Mouse (Mus musculus): ENCODE measurements around the gene Litaf.
"Not testable (repeated sequence)": the region's sequence is repeated elsewhere in the genome, so short reads cannot be mapped to it uniquely, and the experiment has no call there.

Litaf gene

DNA sequence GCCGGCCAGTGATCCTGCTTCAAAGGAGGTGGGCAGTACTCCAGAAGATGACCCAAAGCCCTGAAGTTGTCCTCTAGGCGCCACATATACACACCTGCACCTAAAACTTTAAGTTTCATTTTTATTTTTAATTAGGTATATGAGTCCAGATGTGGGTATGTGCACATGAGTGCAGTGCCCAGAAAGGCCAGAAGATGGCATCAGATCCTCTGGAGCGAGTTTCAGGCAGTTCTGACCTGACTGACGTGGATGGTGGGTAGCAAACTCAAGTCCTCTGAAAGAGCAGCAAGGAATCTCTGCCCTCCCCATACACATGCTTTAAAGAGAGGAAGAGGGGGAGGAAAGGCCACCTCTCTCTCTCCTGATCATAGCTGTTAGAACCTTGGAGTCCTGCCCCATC, 76.1 kb downstream of the Litaf start:
- DNase-seq, result no peak

DNA sequence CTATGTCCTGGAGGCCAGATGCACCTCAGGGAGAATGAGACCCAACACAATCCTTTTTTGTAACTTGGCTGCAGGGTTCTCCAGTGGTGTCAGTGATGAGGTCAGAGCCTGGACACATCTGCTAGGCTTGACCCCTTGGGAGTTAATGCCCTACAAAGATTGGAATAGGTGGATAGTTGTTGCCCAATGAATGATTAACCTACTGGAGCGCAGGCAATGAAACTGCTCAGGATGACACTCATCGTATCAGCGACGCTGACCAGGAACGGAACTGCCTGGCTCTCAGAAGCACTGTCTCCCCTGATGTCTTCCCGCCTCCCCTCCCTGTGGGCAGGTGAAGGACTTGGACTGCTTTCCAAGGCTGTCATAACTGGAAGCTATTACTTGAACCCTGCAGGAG, 76.6 kb downstream of the Litaf start:
- no peak for DNase-seq

- DNase-seq, result no peak
These were observed 77.7 kb downstream of the Litaf start for GRCm38 (mm10) chr16:10988261-10988660.

- DNase-seq, result no peak
These were observed 81.4 kb downstream of the Litaf start for GRCm38 (mm10) chr16:10984534-10984933.

GRCm38 (mm10) chr16:10981493-10982070, 84.4 kb downstream of the Litaf start:
- DNase-seq, result no peak

DNA sequence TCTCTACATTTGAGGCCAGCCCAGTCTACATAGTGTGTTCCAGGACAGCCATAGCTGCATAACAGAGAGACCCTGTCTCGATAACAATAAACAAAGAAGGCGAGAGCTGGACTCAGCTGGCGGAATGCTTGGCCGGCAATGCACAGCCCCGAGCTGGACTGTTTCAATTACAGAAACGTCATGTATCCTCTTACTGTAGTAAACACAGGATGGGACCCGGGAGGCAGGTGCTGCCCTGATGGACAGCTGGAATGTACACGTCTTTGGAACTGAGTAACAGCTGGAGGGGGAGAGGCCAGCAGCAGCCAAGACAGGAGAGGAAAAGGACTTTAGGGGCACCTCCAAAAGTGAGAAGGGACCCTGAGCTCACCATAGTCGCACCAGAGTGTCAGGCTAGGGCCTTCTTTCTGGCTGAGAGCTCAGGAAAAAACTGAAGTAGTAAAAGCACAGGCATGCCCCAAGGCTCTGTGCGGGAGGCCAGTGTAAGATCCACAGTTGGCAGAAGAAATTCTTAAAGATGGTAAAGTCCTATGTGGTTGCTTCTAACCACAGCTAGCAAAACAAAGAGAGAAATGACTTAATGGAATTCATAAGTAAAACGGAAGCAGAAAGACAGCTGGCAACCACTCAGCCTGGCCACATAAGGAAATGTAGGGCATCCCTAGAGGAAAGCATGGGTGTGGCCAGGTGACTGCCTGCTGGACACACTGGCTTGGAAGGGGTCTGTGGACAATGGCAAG, 86.7 kb downstream of the Litaf start:
- no peak for DNase-seq

GRCm38 (mm10) chr16:10977877-10978276, 88.1 kb downstream of the Litaf start:
- DNase-seq, result no peak

DNA sequence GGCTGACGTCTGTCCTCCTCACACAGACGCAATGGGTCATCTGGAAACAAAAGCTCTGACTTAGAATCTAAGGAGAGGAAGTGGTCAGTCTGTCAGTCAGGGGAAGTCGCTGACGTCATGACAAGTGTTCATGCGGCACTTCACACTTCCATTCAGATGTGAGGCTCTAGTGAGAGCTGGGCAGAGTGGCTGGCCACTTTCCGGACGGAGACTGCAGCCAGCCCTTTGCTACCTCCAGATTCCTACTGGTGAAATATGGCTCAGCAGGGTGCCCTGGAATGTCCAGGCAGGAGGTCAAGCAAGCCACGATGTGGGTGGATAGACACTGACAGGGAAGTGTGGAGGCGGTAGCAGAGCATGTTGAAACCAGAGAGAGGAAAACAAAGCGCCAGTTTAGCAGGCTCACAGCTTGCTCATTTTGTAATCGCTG, 89.7 kb downstream of the Litaf start:
- no peak for DNase-seq

- no peak for DNase-seq
These were observed 91.0 kb downstream of the Litaf start for GRCm38 (mm10) chr16:10974939-10975338.

DNA sequence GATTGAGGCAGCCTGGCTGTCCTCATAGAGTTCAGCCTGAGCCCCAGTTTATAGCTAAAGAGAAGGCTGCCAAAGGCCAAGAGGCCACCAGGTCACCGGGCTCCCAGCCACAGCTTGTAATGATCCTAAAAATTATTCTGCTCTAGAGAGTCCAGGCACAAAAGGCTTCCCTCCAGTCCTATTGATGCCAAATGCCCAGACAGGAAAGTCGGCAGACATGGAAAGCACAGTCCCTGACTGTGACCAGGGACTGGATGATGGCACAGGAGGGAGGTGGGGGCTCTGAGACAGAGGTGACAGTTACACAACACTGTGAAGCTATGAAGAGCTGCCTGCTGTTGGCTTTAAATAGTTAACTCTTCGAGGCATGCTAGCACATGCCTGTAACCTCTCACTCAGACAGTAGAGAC, 91.9 kb downstream of the Litaf start:
- DNase-seq, result no peak

DNA sequence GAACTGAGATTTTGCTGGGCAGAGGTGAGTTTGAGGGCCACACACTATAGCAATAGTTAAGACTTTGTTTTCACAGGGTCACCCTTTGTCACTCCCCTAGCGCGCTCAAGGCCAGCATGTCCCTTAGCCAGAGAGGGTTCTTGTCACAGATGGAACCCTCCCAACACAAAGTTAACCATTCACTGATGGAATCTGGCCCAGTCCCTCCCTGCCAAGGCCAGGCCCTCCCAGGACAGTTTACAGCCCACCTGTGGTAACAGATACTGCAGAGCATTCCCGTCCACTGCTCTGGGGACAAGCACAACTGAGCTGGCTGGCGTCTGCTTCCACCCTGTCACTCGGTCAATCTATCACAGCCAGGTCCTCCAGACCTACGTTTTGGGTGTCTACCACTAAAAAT, 93.7 kb downstream of the Litaf start:
- DNase-seq, result no peak

DNA sequence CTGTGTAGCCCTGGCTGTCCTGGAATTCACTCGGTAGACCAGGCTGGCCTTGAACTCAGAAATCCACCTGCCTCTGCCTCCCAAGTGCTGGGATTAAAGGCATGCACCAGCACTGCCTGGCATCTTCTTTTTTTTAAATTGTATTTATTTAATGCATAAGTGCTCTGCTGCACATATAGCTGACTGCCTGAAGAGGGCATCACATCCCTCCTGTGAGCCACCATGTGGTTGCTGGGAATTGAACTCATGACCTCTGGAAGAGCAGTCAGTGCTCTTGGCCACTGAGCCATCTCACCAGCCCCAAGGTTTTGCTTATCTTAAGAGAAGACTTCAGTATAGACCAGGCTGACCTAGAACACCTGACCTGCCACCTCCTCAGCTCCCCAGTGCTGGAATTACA, 96.0 kb downstream of the Litaf start:
- DNase-seq, result not testable (repeated sequence)

DNA sequence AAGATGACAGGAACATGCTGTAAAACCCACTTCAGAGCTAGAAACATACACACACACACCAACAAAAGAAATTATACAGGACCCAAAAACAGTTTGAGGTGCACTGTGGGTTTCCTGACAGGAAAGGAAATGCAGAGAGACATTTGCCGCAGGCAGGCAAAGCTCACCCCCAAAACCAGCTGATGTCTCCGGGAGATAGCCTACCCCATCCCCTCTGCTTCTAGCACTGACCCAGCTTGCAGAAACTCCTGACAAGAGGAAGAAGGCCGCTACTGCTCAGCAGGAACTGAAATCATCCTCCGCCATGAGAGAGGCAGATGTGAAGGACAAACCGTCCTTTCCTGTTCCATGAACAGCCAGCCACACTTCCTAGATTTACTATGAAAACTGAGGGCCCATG, 96.6 kb downstream of the Litaf start:
- DNase-seq, result no peak

DNA sequence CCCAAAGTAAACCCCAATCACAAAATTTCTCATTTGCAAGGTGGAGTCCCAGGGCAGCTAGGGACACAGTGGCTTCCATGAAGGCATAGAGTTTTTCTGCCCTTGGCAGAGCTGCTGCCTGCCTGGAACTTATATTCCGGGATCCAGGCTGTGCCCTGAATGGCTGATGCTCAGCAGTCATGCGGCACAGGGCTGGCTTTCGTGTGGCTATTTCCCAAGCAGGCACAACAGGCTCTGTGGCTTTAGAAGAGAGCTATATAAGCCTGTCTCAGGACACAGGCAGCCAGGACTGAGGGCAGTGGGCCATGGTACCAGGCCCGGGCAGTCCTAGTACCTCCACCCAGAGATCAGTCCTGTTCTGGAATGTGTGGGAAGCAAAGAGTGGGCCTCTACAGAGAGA, 97.7 kb downstream of the Litaf start:
- DNase-seq, result no peak

GRCm38 (mm10) chr16:10967756-10968155, 98.2 kb downstream of the Litaf start:
- DNase-seq, result no peak

- no peak for DNase-seq
These were observed 98.9 kb downstream of the Litaf start for GRCm38 (mm10) chr16:10967013-10967412.

DNA sequence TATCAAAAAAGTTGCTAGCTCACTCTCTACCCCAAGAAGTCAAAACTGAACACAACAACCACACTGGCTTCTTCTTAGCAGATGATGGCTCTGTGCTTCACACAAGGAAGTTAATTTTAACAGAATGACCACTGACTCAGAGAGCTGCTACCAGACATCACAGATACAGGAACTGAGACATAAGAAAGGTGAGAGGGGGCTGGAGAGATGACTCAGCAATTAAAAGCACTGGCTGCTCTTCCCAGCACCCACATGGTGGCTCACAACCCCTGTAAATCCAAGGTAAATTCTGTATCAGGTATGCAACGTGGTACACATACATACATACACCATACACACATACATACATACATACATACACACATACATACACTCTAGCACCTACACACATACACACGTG, 100.9 kb downstream of the Litaf start:
- DNase-seq, result no peak

- DNase-seq, result no peak
These were observed 105.0 kb downstream of the Litaf start for GRCm38 (mm10) chr16:10960916-10961315.

DNA sequence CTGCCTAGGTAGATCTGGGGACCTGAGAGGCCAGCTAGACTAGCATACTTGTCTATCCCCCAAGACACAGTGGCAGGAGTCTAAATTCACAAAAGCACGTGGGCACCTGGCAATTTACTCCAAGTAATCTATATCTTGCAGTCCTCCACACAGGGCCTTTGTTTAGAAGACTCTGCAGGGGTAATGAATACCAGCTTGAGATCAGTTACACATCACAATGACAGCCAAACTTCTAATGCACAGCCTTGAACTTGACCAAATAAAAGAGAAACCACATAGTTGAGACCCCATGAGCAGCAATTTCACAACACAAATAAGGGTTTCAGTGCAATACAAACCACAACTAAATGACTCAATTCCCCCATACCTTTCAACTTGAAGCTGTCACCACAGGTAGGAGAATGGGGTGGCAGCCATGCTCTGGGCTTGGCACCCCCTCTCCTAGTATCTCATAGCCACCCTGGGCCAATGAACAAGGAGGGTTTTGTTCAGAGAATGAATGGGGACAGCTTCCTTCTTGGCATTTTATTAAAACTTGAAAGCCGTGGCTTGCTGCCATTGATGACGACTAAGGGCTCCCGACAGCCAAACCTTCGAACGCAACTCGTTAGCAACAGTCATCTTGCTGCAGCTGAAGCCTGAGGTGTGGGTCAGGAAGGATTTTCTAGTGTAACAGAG, 107.1 kb downstream of the Litaf start:
- no peak for DNase-seq

- DNase-seq, result not testable (repeated sequence)
These were observed 107.7 kb downstream of the Litaf start for GRCm38 (mm10) chr16:10958307-10958706.

- DNase-seq, result no peak
These were observed 108.2 kb downstream of the Litaf start for GRCm38 (mm10) chr16:10957794-10958193.

DNA sequence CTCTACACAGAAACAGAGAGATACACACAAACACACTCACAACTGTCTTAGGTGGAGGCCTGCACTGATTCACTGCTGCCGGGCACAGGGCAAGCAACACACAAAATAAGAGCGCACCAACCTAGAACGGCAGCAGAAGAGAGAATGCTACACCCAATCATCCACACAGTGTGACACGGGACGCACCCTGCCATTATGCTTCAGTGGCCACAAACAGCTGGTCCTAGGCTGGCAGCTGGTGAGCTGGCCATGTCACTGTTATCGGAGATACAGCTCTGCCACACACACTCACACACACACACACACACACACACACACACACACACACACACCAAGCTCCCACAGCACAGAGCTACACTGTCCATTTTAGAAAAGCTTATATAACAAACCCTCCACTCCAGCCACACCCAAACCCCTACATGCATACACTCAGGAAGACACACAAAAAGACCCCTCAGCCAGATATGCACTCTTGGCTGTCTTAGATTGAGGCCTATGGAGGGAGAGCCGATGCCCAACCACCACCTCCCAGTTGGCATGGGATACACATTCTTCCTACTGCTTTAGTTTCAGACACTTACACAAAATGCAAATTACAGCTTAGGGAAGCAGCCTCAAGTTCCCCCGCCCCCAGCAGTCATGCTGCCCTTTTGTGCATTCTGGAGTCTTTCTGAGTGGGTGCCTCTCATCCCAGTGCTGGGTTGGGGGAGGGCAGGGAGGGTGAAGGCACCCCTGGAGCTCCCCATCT, 108.8 kb downstream of the Litaf start:
- no peak for DNase-seq

DNA sequence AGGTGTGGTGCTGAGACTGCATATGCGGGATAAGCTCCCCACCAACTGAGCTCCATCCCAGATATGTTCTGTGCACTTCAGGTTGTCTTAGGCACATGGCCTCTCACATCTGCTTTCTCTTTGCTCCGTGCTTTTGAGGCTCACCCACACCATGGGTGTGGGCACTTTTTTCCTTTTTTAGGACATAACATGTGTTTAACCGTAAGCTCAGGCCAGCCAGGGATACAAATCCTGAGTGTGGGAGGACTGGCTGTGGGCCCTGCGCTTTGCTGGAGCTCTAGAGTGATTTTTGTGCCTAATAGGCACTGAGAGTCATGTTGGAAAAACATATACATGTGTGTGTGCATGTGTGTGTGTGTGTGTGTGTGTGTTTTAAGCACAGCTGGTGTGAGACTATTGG, 110.9 kb downstream of the Litaf start:
- DNase-seq, result no peak

GRCm38 (mm10) chr16:10952881-10953280, 113.1 kb downstream of the Litaf start:
- no peak for DNase-seq

Measured in cerebellum, adult 11-12 months (tissue).